Mouse (Mus musculus) spleen, postnatal 0 days (tissue): ENCODE measurements around the gene Atf7. TPM values are rescaled to one million over a fixed set of nuclear protein-coding genes. Genes with fewer than 3 reads are reported as not detected.

Experiments
- microRNA counts: library from miRNA; unstranded; fragments of <30 nt; microRNA quantifications from one replicate; lab custom pipeline; 2015
- polyA plus RNA-seq: library from polyadenylated mRNA; unstranded; fragments of >200 nt; fragmentation: Nextera tagmentation; extraction: Ambion mirVana; gene quantifications from 2 replicates; pipeline ENCODE4 v1.2.1, GENCODE M21; 2015

Gene Atf7
- 19.3 and 21.0 TPM in 2 replicates for polyA plus RNA-seq

GRCm38 (mm10) chr15:102624970-102625686 lies at the start of gene Atf7, which contains the start of gene Gm28047:
Gene Atf7 (minus strand): TSS chr15:102625464.
Gene Gm28047 (minus strand): TSS chr15:102625067.

DNA sequence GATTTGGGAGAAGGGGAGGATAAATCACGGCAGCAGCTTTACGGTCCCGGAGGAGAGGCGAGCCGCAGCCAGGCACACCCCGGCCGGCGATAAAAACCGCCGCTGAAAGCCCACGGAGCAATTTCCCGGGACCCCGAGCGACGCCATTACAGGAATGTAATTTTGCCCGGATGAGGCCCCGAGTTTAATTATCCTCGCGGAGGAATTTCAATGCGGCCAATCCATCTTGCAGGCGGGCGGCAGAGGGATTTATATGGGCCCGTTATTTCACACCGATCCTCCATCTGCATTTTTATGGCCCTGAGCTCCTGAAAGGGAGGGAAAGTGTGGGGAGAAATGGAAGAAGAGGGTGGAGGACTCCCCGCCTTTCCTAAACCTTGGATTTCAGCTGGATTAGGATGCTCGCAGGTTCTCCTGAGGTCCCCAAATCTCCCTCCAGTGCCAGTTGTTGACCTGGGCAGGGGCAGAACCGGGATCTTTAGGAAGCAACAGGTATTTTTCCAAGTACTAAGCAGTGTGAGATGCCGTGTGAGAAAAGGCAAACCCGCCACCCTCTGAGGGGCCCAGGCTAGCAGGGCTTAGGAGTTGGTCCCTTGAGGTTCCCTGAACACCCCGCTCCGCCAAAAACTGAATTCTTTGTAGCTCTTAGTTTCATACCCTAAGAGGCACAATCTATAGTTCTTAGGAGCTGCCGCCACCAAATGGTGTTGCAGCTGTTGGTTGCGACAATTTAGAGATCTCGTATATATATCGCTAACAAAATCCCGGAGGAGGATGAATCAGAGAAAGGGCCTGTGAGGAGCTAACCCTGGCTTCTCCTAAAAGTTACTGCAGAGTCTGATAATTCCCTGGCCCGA lies 47.2 kb upstream of the Atf7 start, which contains the start of gene Atp5g2:
Gene Atp5g2 (minus strand): TSS at position 138 of the 857 bp plus-strand sequence.

DNA sequence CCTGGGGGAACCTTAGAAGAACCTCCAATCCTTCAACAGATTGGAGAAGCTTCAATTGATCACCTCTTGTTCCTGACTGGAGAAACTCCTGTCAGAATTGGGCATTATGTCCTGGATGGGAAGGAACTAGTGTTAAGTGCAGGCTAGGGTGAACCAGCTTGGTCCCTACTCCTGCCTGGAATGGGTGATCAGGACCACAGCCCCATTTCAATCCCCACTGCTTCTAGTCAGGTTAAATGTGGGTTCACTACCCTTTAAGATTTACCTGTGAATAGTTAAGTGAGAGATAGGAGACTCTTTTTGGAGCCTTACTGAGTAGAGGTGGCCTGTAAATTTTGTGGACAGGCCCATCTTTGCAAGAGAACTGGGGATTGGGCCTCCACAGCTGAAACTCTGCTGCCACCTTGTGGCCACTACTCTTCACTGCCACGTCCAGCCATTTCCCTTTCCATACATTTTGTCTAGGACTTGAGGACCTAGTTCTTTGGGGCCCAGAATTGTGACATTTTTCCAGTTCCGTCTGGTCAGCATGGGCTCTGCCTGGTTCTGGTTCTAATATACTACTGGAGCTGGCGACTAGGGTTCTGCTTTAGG lies 100.3 kb downstream of the Atf7 start, which contains the start of gene Npff:
Gene Npff (minus strand): TSS at position 51 of the 594 bp plus-strand sequence.

GRCm38 (mm10) chr15:102517976-102518858 lies 107.0 kb downstream of the Atf7 start, which contains the start of gene Tarbp2:
Gene Tarbp2 (plus strand): TSS chr15:102518192.

DNA sequence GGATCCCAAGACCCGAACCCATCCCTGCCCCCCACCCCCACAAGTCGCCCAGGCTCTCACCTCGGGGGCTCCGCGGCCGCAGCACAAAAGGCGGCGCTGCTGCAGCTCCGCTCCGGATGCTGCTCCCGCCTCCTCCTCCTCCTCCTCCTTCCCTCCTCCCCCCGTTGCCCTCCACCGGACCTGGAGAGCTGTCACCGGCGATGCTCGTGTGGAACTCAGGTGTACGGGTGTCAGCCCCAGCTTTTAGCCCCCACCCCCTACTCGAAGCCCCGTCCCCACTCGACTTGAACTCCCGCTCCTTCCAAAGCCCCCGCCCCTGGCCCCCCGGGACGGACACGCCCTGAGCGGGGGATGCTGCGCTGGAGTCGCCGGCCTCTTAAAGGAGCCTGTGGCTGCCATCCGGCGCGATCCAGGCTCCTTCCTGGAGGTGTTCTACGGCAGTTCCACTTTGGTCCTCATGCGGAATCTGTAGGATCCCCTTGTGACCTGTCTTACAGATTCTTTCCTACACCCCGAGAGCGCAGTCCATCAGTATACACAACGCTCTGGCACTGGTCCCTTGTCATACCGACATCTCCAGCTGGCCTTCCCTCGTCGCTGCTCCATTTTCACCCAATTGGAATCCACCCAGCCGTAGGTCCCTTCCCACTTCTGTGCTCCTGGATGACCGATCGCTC lies 108.4 kb downstream of the Atf7 start, which contains the start of gene Map3k12:
Gene Map3k12 (minus strand): TSS at position 337 of the 677 bp plus-strand sequence.

GRCm38 (mm10) chr15:102503447-102503846 lies 121.8 kb downstream of the Atf7 start, which contains the start of gene Gm10337:
Gene Gm10337 (plus strand): TSS chr15:102503722.

MicroRNA genes within 50 kb of the gene (microRNA counts, 519-probe panel; counts per million panel counts)
- microRNA mmu-miR-688 (lab: Ali Mortazavi, UCI), result 88.3 counts per million

Other genes starting within 250 kb of the Atf7 start
- 7.2 and 8.2 TPM in 2 replicates for gene Sp1, start 219.3 kb downstream of the Atf7 start, polyA plus RNA-seq
- gene Amhr2, start 180.1 kb downstream of the Atf7 start, polyA plus RNA-seq, result 0.52 and 1.0 TPM in 2 replicates
- 179 and 189 TPM in 2 replicates for gene Prr13, start 166.4 kb downstream of the Atf7 start, polyA plus RNA-seq
- 129 and 138 TPM in 2 replicates for gene Pcbp2, start 154.9 kb downstream of the Atf7 start, polyA plus RNA-seq
- gene Gm10337, start 121.7 kb downstream of the Atf7 start, polyA plus RNA-seq, result not detected in 2 replicates
- gene Map3k12, start 108.4 kb downstream of the Atf7 start, polyA plus RNA-seq, result 2.1 and 2.6 TPM in 2 replicates
- gene Tarbp2, start 107.3 kb downstream of the Atf7 start, polyA plus RNA-seq, result 34.0 and 36.9 TPM in 2 replicates
- 1.6 and 2.4 TPM in 2 replicates for gene Npff, start 100.5 kb downstream of the Atf7 start, polyA plus RNA-seq
- gene Gm28047, start 397 bp downstream of the Atf7 start, polyA plus RNA-seq, result 0.23 TPM in 1 of 2 replicates, not detected in the other
- gene Atp5g2, start 46.9 kb upstream of the Atf7 start, polyA plus RNA-seq, result 55.7 and 56.8 TPM in 2 replicates
- 17.6 and 23.3 TPM in 2 replicates for gene Calcoco1, start 96.7 kb upstream of the Atf7 start, polyA plus RNA-seq